Mouse (Mus musculus): ENCODE measurements around the gene Prss48.
"Not testable (repeated sequence)": the region's sequence is repeated elsewhere in the genome, so short reads cannot be mapped to it uniquely, and the experiment has no call there.

Gene Prss48

DNA sequence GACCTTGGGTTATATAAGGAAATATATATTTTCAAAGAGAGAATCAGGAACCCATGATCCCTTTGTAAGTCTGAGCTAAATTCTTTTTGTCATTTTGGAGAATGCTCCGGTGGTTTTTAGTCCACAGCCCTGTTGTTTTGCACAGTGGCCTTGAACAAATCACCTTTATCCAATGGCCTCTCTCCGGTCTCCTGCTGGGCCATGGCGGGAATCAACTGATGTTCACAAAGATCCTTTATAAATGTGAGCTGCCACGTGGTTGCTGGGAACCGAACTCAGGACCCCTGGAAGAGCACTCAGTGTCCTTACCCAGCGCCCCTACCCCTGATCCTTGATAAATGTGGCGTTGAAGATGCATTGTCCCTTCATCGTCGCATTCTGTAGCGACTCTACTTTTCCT lies 2.5 kb upstream of the Prss48 start:
- DNase-seq (ENCODE audit: low read depth, low spot score), result no peak

DNA sequence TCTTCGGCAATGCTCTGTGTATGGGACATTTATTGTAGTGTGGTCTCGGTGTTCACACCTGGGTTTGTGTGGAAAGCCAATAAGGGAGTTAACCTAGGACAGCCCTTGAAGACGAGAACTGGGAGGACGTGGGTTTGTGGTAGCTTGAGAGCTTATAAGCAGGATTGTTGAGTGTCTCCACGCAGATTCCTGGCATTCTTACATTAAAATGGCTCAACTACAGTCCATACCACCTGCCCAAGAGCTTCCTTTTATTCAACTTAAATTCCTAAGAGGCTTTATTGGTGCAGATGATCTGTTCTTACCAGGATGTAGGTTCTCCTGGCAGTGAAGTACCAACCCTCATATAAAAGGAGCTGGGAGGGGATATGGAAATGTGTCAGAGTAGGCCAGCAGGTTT lies 649 bp upstream of the Prss48 start:
- no peak for DNase-seq (ENCODE audit: low read depth, low spot score)

DNA sequence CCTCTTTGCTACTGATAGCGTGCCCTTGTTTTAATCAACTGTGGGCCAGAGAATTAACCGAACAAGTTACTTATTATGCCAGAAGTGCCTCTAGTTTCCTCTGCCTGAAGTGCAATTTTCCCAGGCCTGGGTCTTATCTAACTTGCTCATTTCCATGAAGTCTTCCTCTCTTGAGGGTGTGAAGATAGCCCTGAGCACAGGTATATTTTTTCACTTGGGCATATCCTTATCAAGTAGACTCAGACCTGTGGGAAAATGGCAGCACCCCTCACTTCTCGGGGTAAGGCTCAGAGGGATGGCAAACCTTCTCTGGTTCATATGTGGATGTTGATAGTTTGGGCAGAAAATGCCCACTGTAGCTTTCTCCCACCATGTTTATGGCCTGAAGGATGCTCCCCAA lies 1.0 kb downstream of the Prss48 start:
- DNase-seq (ENCODE audit: low read depth, low spot score), result no peak

DNA sequence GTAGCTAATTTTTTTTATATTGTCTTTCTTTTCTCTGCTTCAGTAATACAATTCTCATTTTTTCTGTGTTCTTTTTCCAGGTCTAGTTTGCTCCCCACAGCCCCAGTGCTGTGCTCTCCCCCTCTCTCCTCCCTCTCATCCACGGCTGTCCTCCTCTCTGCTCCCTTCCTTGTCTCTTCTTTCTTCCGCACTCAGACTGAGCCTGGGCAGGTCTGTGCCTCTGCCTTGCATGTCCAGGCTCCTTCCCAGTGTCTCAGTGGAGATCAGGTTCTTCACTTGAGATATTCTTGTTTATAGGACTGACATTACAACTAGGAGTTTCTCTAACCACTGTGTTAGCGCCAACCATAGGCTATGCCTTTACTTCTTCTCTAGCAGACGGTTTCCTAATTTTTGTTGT lies 7.6 kb downstream of the Prss48 start:
- DNase-seq (ENCODE audit: low read depth, low spot score), result no peak

DNA sequence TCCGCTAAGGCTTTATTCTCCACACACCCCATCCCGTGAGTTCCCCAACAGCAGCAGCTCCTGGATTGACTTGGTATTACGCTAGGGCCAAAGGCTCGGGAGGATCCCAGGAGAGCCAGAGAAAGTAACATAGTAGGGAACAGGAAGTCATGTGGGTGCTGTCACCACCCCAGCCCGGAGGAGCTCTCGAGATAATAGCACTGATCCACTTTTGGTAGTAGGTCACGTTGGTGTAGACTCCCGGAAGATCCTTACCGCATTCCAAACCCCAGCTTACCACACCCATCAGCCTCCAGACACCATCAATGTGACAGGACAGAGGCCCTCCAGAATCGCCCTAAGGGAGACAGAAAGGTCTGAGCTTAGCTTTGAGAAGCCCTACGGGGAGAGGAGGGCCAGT lies 8.5 kb downstream of the Prss48 start:
- DNase-seq (ENCODE audit: low read depth, low spot score), result no peak

DNA sequence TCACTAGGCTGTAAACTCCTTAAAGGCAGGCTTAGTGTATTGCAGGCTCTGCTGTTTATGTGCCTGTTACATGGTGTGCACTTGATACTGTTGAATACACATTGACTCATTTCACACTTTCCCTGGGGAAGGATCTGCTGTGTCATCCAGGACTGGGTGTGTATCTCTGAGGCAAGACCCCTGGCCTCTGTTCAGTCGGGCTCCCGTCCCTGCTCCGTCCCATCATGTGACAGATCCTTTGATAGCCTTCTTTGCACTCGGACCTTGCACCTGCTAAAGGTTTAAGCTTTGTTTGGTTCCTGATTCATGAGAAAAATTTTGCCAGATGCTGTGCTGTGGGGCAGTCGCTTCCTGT lies 10.5 kb downstream of the Prss48 start:
- DNase-seq (ENCODE audit: low read depth, low spot score), result no peak

DNA sequence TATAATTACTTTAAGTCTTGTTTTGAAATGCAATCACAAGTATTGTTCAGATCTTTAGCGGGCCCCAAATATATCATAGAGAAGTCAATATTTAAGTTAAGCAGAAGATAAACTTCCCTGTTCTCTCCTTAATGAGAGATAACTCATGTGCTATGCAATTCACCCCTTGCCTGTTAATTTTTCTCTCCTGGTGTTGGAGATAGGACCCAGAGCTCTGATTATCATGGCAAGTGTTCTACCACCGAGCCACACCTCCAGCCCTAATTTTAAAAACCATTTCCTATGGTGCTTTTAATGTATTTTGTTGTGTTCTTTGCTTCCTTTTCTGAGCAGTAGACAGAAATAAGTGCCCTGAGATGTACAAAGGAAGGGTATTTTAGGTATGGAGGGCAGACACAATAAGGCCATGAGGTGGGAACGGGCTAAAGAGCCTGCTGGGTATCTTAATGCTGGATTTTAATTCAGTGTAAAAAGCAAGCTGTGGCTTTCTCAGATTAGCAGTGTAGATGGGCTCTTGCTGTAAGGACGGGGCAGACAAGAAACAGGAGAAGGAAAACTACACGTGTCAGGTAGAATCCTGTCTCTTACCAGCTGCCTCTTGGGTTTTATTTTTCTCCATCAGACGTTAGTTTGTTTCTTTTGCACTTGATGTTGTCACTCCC lies 11.0 kb downstream of the Prss48 start:
- DNase-seq (ENCODE audit: low read depth, low spot score), result no peak

DNA sequence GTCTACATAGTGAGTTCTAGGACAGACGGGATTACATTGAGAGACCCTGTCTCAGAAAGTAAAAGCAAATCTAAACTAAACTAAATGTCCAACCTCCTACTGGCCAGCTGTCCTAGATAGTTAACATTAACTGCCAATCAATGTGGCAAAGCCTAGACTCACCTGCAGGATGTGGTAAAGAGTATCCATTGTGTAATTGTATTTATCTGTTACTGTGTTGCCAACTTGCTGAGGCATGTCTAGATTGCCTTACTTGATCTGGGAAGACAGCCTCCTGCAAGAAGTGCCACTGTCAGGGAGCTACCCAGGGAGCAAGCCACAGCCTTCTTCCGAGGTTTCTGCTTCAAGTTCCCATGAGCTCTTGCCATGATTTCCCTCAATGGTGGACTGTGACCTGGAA lies 15.1 kb downstream of the Prss48 start:
- no peak for DNase-seq (ENCODE audit: low read depth, low spot score)

DNA sequence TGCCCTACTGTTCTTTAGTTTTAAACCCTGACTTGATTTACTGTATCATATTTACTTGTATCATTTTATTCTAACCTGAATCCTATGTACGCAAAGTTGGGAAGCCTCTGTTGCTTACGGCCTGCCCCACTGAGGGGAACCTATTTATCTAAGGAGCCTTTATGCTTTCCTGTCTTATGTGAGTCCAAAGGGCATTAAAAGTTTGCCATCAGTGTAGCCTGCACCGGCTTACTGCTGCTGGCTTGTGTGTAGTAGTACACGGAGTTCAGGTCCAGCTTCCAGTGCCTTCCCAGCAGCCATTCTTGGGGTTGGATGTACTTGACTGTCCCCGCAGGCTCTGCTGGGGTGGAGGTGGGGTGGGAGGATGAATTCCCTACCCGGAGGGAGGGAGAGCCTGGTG lies 17.8 kb downstream of the Prss48 start:
- no peak for DNase-seq (ENCODE audit: low read depth, low spot score)

DNA sequence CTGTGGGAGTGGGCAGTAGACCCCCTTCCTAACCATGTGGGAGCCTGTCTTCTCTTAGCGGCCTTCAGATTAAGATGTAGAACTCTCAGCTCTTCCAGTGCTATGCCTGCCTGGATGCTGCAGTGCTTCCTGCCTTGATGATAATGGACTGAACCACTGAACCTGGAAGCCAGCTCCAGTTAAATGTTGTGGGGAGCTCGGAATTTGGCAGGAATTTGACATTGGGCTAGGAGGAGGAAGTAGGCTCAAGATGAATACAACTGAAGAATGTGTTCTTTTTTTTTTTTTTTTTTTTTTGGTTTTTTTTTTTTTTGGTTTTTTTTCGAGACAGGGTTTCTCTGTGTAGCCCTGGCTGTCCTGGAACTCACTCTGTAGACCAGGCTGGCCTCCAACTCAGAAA lies 20.5 kb downstream of the Prss48 start:
- not testable (repeated sequence) for DNase-seq (ENCODE audit: low read depth, low spot score)

DNA sequence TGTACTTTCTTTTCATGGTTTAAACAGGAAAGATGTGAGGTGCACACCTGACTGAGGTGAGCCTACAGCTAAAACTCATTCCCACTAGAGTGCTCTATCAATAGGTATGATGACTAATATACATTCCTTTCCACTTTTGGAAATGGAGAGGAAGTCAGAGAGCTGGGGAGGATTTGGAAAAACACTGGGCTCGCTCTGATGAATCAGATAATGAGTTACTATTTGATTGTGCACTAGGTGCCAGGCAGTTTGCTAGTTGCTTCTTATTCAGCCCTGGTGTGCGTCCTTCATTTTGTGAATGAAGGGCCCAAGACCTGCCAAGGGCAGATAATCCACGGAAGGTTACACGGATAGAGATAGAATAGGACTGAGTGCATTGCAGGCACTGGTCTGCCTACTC lies 22.3 kb downstream of the Prss48 start:
- no peak for DNase-seq (ENCODE audit: low read depth, low spot score)

DNA sequence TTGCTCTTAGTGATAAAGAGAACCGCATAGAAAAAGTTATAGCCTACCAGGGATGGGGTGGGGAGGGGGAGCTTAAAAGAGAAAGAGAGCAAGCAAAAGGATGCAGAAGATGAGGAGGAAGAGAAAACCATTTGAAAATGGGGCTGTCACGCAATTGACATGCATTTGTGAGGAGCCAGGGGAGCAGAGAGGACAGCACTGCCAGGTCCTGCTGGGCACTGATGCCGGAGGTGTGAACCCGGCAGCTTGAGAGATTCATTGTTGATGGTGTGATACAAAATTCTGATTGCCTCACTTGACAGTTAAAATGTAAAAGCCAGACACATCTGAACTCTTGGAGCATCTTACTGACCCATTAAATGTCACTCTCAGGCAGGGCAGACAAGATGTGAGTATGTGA lies 27.8 kb downstream of the Prss48 start:
- no peak for DNase-seq (ENCODE audit: low read depth, low spot score)

DNA sequence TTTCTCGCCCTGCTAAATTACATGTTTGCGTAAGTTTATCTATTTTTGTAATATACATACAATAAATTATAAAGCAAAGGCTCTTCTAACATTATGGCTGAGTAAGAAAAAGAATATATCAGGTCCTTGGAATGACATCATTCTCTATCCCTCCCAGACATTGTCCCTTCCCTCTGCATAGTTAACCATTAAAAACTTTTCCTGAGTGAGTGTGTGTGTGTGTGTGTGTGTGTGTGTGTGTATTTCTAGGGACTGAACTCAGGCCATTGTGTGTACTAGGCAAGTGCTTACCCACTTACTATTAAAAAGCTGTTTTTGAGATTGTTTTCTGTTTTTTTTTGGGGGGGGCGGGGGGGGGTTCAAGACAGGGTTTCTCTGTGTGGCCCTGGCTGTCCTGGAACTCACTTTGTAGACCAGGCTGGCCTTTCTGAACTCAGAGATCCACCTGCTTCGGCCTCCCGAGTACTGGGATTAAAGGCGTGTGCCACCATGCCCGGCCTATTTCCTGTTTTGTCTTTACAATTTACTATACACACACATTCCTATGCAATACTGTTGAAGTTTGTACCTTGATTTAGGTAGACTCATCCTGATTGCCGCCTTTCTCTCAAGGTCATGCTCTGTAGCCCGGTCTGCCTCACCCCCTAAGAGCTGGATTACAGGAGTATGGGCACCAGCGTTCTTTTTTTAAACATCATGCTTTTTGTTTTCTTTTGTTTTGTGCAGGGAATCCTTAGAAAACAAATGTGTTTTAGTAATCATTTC lies 28.7 kb downstream of the Prss48 start:
- DNase-seq (ENCODE audit: low read depth, low spot score), result no peak

DNA sequence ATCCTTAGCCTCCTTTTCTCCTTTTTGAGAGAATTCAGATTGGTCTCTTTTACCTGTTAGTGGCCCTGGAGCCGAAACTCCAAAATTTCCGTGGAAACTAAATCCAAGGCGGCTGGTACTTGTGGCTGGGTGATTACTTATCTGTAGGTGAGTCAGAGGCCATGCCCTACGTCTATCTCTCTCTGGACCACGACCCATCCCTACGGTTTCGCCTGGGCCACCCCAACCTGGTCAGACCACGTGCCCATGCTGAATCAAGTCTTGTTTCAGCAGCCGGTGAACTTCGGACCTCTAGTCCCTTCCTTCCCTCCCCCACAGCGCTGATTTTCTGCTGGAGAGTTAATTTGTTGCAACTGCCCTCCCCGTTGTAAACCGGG lies 30.7 kb downstream of the Prss48 start:
- DNase-seq (ENCODE audit: low read depth, low spot score), result no peak

DNA sequence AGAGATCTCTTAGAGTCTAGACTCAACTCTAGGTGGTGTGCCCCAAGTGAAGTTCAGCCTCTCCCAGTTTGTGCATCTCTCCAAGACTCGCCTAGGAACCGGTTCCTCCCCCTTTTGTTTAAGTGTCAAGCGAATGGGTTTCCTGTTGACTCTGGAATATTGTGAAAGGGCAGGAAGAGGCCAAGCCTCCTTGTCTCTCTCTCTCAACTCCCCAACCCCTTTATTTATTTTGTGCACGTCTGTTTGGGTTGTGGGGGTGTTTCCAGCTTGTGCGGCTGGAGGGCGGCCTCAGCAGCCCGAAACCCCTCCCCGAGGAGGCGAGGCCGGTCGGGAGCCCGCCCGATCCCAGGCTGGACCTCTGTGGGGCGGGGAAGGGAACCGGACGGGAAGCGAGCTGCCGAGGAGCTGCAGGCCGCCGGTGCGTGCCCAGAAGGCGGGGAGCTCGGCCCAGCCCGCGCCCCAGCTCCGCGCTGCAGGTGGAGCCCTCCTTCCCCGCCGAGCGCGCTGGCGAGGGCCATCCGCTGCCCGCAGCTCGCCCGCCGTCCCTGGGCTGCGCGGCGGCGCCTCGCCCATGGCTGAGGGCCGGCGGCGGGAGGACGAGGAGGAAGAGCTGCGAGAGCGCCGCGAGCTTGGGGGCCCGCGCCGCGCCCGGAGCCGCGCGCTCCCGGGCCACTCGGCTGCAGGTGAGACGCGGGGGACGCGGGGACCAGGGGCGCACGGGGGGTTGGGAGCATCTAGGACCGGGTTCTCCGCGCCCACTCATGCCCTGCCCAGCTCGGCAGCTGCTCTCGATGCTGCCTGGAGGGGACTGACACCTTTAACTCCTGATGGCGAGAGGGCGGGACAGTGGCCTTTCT lies 31.3 kb downstream of the Prss48 start, which contains the start of gene Sh3d19:
TSS of gene Sh3d19 (plus strand) at position 368 of the 857 bp plus-strand sequence.
- no peak for DNase-seq (ENCODE audit: low read depth, low spot score)

DNA sequence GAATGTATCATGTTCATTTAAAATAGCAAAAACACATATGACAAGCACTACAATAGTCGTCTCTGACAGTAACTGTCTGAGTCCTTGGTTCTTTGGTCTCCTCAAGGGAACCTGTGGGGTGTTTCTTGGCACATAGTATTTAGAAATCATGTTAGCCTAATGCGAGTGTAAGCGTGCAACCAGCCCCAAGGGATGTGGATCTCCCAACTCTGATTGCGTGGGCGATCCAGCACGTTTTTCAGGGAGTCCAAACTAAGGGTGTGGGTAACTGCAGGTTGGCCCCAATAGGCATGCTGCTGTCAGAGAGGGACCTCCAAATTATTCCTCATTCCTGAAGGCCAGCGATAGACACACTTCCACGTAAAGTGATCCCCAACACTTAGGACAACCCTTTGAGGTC lies 33.3 kb downstream of the Prss48 start:
- no peak for DNase-seq (ENCODE audit: low read depth, low spot score)

DNA sequence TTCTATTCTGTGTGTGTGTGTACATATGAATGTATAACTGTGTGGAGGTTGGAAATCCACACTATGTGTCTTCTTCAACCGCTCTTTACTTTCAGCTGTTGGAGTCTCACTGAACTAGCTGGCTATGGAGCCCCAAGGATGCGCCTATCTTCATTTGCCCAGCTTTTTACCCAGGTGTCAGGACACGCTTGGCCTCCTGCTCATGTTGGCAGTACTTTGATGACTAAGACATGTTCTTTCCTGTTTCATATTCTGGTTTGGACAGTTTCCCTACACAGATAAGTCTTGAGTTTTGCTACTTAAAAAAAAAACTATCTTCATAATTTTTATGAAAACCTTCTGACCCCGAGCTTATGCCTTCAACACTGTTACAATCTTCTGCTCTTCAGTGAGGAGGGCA lies 36.8 kb downstream of the Prss48 start:
- DNase-seq (ENCODE audit: low read depth, low spot score), result no peak

DNA sequence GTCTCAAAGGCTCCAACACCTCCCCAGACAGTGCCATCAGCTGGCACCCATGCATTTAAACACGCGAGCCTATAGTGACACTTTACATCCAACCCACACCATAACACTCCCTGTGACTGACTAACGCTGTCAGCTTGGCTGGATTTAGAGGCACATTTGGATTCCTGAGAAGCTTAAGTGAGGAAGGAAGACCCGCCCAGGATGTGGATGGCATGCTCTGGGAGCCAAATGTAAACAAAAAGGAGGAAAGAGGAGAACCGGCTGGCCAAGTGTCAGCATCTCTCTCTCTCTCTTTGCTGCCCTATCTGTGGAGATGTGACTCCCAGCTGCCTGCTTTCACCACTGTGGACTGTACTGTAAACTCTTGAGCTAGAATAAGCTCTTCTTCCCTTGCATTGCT lies 41.2 kb downstream of the Prss48 start:
- no peak for DNase-seq (ENCODE audit: low read depth, low spot score)

DNA sequence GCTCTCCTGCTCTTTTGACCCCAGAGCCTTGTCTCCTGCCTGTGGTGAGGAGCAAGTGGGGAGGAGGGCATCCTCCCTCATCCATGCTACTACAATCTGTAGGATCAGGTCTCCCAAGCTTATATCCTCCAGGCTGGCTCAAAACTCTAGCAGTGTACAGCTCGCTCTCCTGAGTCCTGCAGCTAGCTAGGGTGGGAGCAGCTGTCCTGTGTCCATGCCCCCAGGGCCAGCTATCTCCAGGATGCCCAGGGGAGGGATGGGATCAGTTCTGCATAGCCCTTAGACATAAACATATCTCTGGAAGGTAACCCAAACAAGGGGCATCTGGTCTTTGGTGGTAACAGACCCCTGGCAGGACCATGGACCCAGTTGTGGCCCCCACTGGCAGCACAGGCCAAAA lies 42.6 kb downstream of the Prss48 start:
- DNase-seq (ENCODE audit: low read depth, low spot score), result no peak

DNA sequence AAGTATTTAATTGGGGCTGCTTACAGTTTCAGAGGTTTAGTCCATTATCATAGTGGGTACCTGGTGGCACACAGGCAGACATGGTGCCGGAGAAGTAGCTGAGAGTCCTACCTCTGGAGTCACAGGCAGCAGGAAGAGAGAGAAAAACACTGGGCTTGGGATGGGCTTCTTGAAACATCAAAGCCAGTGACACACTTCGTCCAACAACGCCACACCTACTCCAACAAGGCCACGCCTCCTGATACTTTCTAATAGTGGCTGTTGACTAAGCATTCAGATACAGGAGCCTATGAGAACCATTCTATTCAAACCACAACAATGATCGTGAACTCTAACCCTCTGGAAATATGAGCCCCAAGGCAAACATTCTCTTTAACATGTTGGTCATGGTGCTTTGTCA lies 46.6 kb downstream of the Prss48 start:
- DNase-seq (ENCODE audit: low read depth, low spot score), result no peak

DNA sequence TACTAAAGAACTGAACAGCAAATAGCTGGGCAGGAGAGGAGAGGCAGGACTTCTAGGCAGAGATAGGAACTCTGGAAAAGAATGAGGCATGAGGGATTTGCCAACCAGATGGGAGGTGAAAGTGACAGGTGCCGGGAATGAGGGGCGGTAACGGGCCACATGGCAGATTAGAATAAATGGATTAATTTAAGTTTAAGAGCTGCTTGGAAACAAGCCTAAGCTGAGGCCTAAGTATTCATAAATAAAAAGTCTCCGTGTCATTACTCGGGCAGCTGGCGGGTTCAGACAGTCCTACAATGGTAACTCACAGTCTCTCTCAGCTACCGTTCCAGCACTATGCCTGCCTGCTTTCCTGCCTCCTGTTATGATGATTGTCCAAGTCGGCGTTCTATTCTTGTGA lies 47.0 kb downstream of the Prss48 start:
- DNase-seq (ENCODE audit: low read depth, low spot score), result no peak

DNA sequence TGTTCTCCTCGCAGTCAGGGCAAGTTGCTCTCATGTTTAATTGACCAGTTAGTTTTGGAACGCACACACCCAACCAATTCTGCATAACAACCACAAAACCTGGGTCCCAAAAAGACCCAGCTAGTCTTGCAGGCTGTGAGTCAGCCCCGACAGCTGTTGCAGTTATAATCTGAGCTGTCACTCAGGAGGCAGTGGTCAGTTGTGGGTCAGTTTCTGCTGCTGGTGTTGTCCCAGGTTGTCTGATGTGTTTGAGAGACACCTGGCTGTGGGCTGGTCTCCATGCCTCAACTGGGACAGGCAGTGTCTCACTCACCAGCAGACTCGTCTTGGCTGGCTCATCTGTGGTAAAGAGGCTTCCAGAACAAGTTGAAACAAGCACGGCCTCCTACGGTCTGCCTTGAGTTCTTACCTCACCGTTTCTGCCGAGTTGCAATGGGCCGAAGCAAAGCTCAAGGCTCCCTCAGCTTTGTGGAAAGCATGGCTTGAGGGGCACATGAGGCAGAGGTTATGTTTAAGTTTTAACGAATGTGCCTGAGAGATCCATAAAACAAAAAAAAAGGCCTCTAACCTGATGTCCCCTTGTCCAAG lies 49.5 kb downstream of the Prss48 start:
- DNase-seq (ENCODE audit: low read depth, low spot score), result no peak
